Mouse (Mus musculus) heart, postnatal 0 days (tissue): ENCODE results near the gene Cpz.

Source experiments
- CTCF ChIP-seq: IDR thresholded peaks from 2 replicates; pipeline ENCODE4 v1.5.1; 2016; ENCODE audit warnings: antibody characterized with exemption, control low read depth, low read depth
- EP300 ChIP-seq: IDR thresholded peaks from 2 replicates; pipeline ENCODE4 v1.6.1; 2016; ENCODE audit warnings: antibody characterized with exemption, low read depth

DNA sequence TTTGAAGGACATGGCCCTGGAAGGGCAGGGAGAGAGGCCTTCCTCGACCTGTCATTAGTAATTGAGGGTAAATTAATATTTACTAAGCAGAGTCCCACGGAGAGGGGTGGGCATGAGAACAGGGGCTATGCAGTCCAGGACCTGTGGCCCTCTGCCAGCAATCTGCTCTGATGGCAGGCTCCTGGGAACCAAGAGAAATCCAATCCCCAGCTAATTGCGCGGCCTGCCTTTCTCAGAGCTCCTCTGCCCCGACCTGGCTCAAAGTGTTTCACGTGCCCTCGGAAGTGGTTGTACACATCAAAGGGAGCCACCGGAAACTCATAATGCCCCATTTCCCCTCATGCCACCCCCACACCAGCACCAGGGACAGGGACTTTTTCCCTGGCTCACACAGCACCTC is 63.4 kb downstream of the Cpz start:
- TF ChIP-seq CTCF: no peak
- no peak for TF ChIP-seq EP300
